16 mouse cellular contexts compared by ENCODE assay signal in the genomic region with DNA sequence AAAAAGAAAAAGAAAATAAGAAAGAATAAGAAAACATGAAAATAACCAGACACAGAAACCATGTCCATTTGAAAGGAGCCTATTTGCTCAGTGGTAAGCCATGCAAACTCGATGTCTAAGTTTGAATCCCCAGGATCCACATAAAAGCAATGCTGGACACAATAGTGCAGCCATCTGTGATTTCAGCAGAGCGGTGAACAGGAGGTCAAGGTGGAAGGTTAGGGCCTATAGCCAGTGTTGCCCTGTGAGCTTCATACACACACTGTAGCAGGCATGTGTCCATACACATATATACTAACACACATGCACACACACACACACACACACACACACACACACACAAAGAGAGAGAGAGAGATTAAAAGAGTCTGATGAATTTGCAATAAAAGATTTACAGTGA.
A peak's percentile ranks its signal among the peaks of the same experiment; 100 is the strongest.
DNase-seq lines count a peak whose midpoint lies in the region; ATAC-seq and TF ChIP-seq lines count a peak whose summit lies in the region.
"Had no signal": no experiment of that assay in that cellular context is flagged by ENCODE, and none has a peak within 500 bp of the region (broad histone marks: within the 10 kb centered on the region; RNA-seq: fewer than 3 reads in every experiment).

No protein-coding gene starts in this region.

- no peaks in the 10 kb centered on the region for H3K27me3 ChIP-seq in heart, adult 2 months (ENCODE audit: control insufficient read depth, insufficient read depth, low read length)
- no peaks in the 10 kb centered on the region for H3K27me3 ChIP-seq in heart, embryonic 11.5 days (ENCODE audit: control insufficient read depth, insufficient read depth, low read length)
- H3K27me3 ChIP-seq in ES-Bruce4 (ENCODE audit: control insufficient read depth, insufficient read depth, low read length, poor library complexity, severe bottlenecking): no peaks in the 10 kb centered on the region
- H3K27me3 ChIP-seq: CH12.LX, Patski had no signal

- no peak for TF ChIP-seq POLR2A in heart, adult 2 months (IDR thresholded peaks at IDR 0.05; ENCODE audit: insufficient read depth, low read depth, low read length)
- no peak for TF ChIP-seq POLR2A in ES-Bruce4 (IDR thresholded peaks at IDR 0.05; ENCODE audit: insufficient read depth, low read length)

- no peaks in the 10 kb centered on the region for H3K79me2 ChIP-seq in heart, adult 2 months (replicated peaks; ENCODE audit: control insufficient read depth, insufficient read depth, low read length)

- no peaks in the 10 kb centered on the region for H3K9me3 ChIP-seq in heart, embryonic 11.5 days (replicated peaks; ENCODE audit: control insufficient read depth, low read length)
- H3K9me3 ChIP-seq in ES-Bruce4 (replicated peaks; ENCODE audit: control insufficient read depth, insufficient read depth, low read length, poor library complexity, severe bottlenecking): peaks cover 19% of the 10 kb centered on the region
- H3K9me3 ChIP-seq in ES-E14 (ENCODE audit: control insufficient read depth, insufficient read depth, low read depth, low read length): no peaks in the 10 kb centered on the region
- H3K9me3 ChIP-seq: embryonic facial prominence, embryonic 10.5 days had no signal

- in situ Hi-C loops in ES-E14 (cut with MboI; ENCODE audit: low sequenced_read_pairs in 2 of 2, unreplicated experiment in 2 of 2): no loop called here

- no peak for DNase-seq in heart, adult 2 months
- DNase-seq in ES-E14 (ENCODE audit: low read depth, low spot score): no peak
- peak; percentile 13 for DNase-seq in naive thymus-derived CD4-positive, alpha-beta T cell, adult 2 months (ENCODE audit: low read depth)
- DNase-seq in c-Kit-positive CD71-positive TER-119-positive erythroid progenitor cells, embryonic 14.5 days (ENCODE audit: low spot score): no peak
- DNase-seq: adrenal gland, postnatal 10 days; cerebellum, adult 18-20 months; cerebellum, adult 9-11 months; gastrocnemius, postnatal 14 days had no signal

- WGBS in heart, adult 2 months: 78% methylated on average over 2 of the region's 2 CpGs
- 79% methylated on average over 2 of the region's 2 CpGs for WGBS in heart, embryonic 11.5 days (ENCODE audit: insufficient replicate concordance)

- peak overlapping the region; percentile 65 for H3K27ac ChIP-seq in heart, adult 2 months
- no peak overlapping the region for H3K27ac ChIP-seq in heart, embryonic 11.5 days (ENCODE audit: low read depth, low read length)
- H3K27ac ChIP-seq in ES-Bruce4 (ENCODE audit: insufficient read depth, low read length) (peak overlapping the region; percentile 74), ES-E14 (ENCODE audit: insufficient read depth, low read depth, low read length, poor library complexity, severe bottlenecking) (peak overlapping the region; percentile 24; the same call in 1 of the 2 replicates)
- H3K27ac ChIP-seq: embryonic facial prominence, embryonic 10.5 days; hindbrain, embryonic 14.5 days had no signal

- no peak overlapping the region for H3K4me3 ChIP-seq in heart, adult 2 months
- no peak overlapping the region for H3K4me3 ChIP-seq in heart, embryonic 11.5 days (ENCODE audit: low read depth, low read length)
- H3K4me3 ChIP-seq in ES-Bruce4 (ENCODE audit: low read depth, low read length) (no peak overlapping the region), ES-E14 (ENCODE audit: insufficient read depth in 1 of 2, low read depth in 1 of 2, low read length in 2 of 2, poor library complexity in 1 of 2, severe bottlenecking in 1 of 2) (no peak overlapping the region)
- H3K4me3 ChIP-seq: embryonic facial prominence, embryonic 10.5 days had no signal

- peaks cover 2% of the 10 kb centered on the region; the same call in 1 of the 2 replicates for H3K36me3 ChIP-seq in heart, adult 2 months (ENCODE audit: control insufficient read depth, insufficient read depth, low read length)
- no peaks in the 10 kb centered on the region for H3K36me3 ChIP-seq in heart, embryonic 11.5 days (ENCODE audit: control insufficient read depth, insufficient read depth, low read length)
- no peaks in the 10 kb centered on the region for H3K36me3 ChIP-seq in ES-Bruce4 (ENCODE audit: control insufficient read depth, insufficient read depth, low read length, poor library complexity, severe bottlenecking)
- no peaks in the 10 kb centered on the region for H3K36me3 ChIP-seq in ES-E14 (ENCODE audit: control insufficient read depth, insufficient read depth, low read length, poor library complexity, severe bottlenecking)
- H3K36me3 ChIP-seq: embryonic facial prominence, embryonic 10.5 days had no signal

- H3K9ac ChIP-seq in heart, adult 2 months (ENCODE audit: low read depth, low read length): no peak overlapping the region
- no peak overlapping the region for H3K9ac ChIP-seq in heart, embryonic 11.5 days (ENCODE audit: low read depth, low read length)
- H3K9ac ChIP-seq in ES-Bruce4 (ENCODE audit: low read depth, poor library complexity, severe bottlenecking) (no peak overlapping the region), ES-E14 (ENCODE audit: insufficient read depth, low read depth, low read length, poor library complexity, severe bottlenecking) (no peak overlapping the region)
- H3K9ac ChIP-seq: hindbrain, embryonic 14.5 days had no signal

- no peak for TF ChIP-seq CTCF in heart, adult 2 months (IDR thresholded peaks at IDR 0.05)
- TF ChIP-seq CTCF in ES-Bruce4 (IDR thresholded peaks at IDR 0.05; ENCODE audit: low read depth, low read length): no peak

- TF ChIP-seq EP300 in heart, adult 2 months (IDR thresholded peaks at IDR 0.05; ENCODE audit: insufficient read depth, low read depth, low read length): no peak
- TF ChIP-seq EP300 in ES-Bruce4 (IDR thresholded peaks at IDR 0.05; ENCODE audit: insufficient read depth, low read depth, low read length): peak; percentile 57; the same call in 1 of the 2 replicates

- ATAC-seq in heart, embryonic 11.5 days (replicated peaks; ENCODE audit: insufficient number of reproducible peaks, low FRiP score, low TSS enrichment): no peak
- ATAC-seq: forebrain, embryonic 14.5 days; intestine, embryonic 16.5 days; Patski had no signal

- intact Hi-C loops in heart, adult 2 months (cut with DNase I): loop anchor here (5.0 kb wide), 2 partner anchors 52 to 158 kb away; no protein-coding TSS in a partner anchor

- H3K4me1 ChIP-seq in heart, adult 2 months (ENCODE audit: control insufficient read depth, insufficient read depth, low read length): peaks cover 4% of the 10 kb centered on the region
- no peaks in the 10 kb centered on the region for H3K4me1 ChIP-seq in heart, embryonic 11.5 days (ENCODE audit: control insufficient read depth, insufficient read depth, low read length)
- peaks cover 2% of the 10 kb centered on the region for H3K4me1 ChIP-seq in ES-Bruce4 (ENCODE audit: control insufficient read depth, insufficient read depth, low read length)
- peaks cover 2 to 3% of the 10 kb centered on the region in 2 experiments; a peak in 1 of 4 replicates for H3K4me1 ChIP-seq in ES-E14 (ENCODE audit: control insufficient read depth in 2 of 2, insufficient read depth in 2 of 2, low read length in 2 of 2, poor library complexity in 1 of 2)

- H3K4me2 ChIP-seq in heart, embryonic 11.5 days: no peak overlapping the region
- H3K4me2 ChIP-seq: hindbrain, embryonic 14.5 days had no signal

TF ChIP-seq in ES-E14, 5 proteins besides CTCF, POLR2A, EP300 and RAD21:
- no peak for TF ChIP-seq CHD2 (IDR thresholded peaks at IDR 0.05; ENCODE audit: low read depth, low read length)
- no peak for TF ChIP-seq ZC3H11A (IDR thresholded peaks at IDR 0.05; ENCODE audit: borderline replicate concordance, low read depth, low read length)
- no peak for TF ChIP-seq HCFC1 (IDR thresholded peaks at IDR 0.05; ENCODE audit: borderline replicate concordance, insufficient read depth, low read length)
- TF ChIP-seq ZNF384 (IDR thresholded peaks at IDR 0.05; ENCODE audit: low read depth, low read length): no peak
- no peak for TF ChIP-seq MAFK (IDR thresholded peaks at IDR 0.05; ENCODE audit: insufficient read depth, low read depth, low read length)
TF ChIP-seq in ES-E14: peak in this region for 0.
